Mouse (Mus musculus) MN1 (cell line): ENCODE measurements around the gene Zfp748.

ENCODE experiments used
- DNase-seq: peaks from one replicate; pipeline ENCODE4 v3.0.0-alpha.2; 2016; ENCODE audit warnings: low spot score

Zfp748 gene

DNA sequence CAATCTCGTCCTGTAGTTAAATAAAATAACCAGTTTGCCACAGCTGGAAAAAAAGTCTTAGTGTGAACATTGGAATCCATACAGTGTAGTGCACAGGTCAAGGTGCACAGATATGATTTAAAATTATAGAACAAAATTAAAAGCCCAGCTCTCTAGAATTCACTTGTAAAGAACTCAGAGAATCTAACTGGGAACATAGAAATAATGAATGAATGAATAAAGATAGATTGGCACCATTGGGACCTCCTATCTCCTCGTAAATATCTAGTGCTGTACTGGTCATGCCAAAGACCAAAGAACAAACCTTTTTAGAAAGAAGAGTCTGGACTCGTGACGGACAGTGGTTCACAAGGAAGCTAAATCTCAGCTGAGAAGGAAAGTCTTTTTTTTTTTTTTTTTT, at the start of gene Zfp748:
Gene Zfp748 (minus strand): TSS at position 101 of the 400 bp plus-strand sequence.
- DNase-seq: no peak

GRCm38 (mm10) chr13:67572591-67573189, 19.1 kb upstream of the Zfp748 start:
- no peak for DNase-seq

DNA sequence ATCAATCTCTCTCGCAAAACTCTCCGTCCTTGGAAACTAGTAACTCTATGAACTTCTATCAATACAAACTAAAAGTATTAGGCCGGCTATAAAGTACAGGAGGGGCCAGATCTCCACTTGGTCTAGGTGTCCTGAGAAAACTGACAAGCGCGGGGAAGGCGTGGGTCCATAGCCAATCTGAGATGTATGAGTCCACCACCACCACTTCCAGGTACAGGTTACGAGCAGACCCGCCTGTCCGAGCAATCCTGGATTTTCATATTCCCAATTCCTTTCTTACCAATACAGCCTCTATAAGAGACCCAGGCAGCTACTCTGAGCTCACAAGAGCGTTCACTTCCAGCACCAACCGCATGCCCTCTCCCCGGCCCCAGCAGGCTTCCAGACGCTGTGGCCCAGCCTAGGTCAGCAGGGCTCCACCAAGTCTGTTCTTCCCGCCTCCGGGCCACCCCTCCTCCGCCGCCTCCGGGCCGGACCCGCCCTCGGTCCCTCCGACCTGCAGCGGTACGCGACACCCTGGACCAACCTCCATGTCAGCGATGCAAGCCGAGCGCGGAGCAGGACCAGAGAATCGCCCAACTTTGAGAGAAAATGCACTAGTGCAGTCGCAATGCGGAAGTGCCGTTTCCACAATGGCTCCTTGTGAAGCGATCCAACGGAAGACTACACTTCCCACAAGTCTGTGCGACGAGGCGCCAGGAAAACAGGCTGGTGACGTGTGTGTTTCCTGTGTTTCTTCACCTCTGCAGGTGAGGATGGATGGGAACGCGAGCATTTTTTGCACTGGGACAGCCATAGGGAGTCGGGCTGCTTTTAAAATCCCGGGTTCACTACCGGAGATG, 904 bp downstream of the Zfp748 start:
- DNase-seq: peak; percentile 92

- DNase-seq: no peak
These were observed 7.7 kb downstream of the Zfp748 start for GRCm38 (mm10) chr13:67545941-67546340.

DNA sequence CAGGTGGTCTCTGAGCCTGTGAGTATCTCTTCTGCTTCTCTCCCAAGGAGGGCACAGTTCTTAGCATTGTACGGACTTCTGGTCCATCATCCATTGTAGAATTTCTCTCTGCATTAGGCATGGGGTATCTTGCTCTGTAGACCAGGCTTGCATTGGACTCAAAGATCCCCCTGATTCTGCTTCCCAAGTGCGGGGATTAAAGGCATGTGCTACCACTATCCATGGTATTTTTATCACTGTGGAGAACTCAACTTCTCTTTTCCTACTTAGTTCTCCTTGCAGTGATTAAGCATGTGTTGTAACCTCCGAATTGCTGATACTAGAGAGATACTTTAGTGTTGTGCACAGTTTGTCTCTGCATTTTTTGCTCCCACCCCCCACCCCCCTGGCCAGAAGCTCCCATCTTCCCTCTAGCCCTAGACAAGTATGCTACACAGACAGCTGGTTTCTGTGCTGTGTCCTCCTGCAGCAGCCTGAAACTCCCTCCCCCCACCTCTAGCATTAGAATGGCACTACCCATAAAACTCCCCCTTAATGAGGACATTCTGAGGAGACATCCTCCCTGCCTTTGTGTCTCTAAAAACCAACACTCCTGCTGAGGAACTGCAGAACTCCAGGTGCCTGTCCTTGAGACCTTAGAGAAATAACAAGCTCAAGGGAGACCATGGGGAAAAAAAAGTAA, 26.4 kb downstream of the Zfp748 start:
- no peak for DNase-seq

GRCm38 (mm10) chr13:67525753-67526410, 27.7 kb downstream of the Zfp748 start, which contains the start of the genes Gm26965 and Zfp87:
Gm26965 (minus strand) TSS chr13:67526151.
Zfp87 (minus strand) TSS chr13:67526177.
- peak; percentile 95 for DNase-seq

DNA sequence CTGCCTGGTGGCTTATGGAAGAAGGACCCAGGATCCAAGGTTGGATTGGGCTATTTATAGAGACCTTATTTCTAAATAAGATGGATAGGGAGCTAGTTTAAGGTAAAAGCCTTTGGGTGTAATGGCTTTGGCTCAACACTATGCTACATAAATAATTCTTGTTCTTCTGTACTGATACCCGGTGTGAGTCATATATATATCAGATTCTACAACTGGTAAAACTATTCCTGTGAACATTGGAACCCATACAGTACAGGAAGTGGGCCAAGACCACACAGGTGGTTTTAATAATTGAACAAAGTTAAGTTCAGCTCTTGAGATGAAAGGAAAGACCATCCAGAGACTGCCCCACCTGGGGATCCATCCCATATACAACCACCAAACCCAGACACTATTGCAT, 52.7 kb downstream of the Zfp748 start:
- no peak for DNase-seq

DNA sequence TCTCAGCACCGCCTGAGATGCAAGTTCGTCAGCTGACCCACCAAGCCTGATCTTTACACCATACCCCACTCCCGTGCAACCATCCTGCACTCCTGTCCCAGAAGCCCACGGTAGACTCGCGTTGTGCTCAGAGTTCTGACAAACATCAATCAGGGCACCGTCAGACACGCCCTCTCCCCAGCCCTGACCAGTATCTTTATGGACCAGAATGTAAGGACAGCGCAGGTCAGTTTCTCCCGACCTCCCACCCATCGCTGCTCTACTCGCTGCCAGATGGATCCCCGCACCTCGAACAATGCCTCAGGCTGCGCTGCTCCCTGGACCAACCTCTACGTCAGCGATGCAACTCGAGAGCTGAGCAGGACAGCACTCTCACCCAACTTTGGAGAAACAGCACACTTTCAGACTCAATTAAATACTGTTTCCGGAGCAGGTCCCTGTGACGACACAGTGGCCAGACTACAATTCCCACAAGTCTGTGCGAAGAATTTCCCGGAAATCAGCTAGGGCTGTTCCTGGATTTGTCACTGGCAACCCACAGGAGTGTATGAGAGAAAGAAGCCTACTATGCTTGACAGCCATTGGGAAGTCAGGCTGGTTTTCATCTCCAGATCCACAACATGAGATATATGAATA, 53.4 kb downstream of the Zfp748 start, which contains the start of gene Zfp58:
Gene Zfp58 (minus strand): TSS at position 472 of the 636 bp plus-strand sequence.
- peak; percentile 87 for DNase-seq

DNA sequence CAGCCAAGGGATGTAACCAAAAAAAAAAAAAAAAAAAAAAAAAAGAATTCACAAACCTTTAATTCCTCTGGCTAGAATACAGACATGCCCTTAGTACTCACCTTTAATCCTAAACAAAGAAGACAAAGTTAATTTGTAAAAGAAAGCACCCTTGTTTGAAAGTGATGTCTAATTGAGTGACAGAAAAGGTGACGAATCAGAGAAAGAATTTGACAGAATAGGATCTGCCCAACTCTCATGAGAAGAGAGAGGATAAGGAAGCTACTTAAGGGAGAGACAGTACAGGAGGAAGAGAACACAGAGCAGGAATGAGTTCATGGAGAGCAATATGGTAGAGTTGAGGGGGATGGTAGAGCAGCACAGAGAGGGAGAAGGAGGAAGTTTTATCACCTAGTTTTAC, 58.0 kb downstream of the Zfp748 start:
- DNase-seq: no peak
